Mouse (Mus musculus) testis, adult 2 months (tissue): ENCODE results near the gene Cyp1a2.

Experiments used
- CTCF ChIP-seq: fragments of 200-500 bp; IDR thresholded peaks from 2 replicates; pipeline ENCODE4 v1.5.1; 2012; ENCODE audit warnings: low read depth, mild to moderate bottlenecking, inconsistent platforms, low read length, moderate library complexity; ENCODE audit not compliant: control insufficient read depth, insufficient read depth, insufficient replicate concordance
- POLR2A ChIP-seq: fragments of 200-500 bp; IDR thresholded peaks from 2 replicates; pipeline ENCODE4 v1.6.1; 2012; ENCODE audit warnings: low read depth, mild to moderate bottlenecking, inconsistent platforms, low read length, moderate library complexity; ENCODE audit not compliant: control insufficient read depth

DNA sequence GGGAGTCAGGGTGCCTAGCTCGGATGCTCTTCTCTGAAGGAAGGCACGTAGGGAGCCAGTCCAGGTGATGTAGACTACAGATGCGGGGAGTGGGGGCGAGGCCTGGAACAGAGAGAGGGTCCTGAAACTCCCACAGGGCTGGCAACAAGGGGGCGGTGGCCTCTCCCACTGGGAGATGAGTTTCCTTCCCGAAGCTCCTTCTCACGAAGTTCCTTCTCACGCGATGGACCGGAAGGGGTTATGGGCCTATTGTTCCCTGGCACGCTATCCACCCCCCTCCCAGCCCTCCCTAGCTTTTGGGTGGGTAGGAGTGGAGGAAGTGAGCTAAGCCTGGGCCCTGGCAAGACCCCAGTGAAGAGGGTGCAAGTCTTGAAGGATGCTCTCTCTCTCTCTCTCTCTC lies 15.7 kb downstream of the Cyp1a2 start:
- no peak for TF ChIP-seq CTCF
- TF ChIP-seq POLR2A = no peak
